Mouse (Mus musculus) heart, embryonic 14.5 days (tissue): ENCODE results near the gene Atg4d. TPM values are rescaled to one million over a fixed set of nuclear protein-coding genes. Genes with fewer than 3 reads are reported as not detected.

Experiments used
- ATAC-seq: fragments of 200-750 bp; cut with Nextera tagmentation; 2 replicates; pipeline ENCODE4 v1.8.0; 2017; ENCODE audit warnings: low read depth, moderate TSS enrichment; ENCODE audit not compliant: insufficient number of reproducible peaks, insufficient read depth, low FRiP score
- H3K27ac ChIP-seq, 2 experiments: fragments of 200-500 bp in 1 of 2; fragments of 300-500 bp in 1 of 2; sonication (generic) in 1 of 2; replicated peaks in 1 of 2; 2 replicates each; pipeline ENCODE4 v1.5.1; 2012 to 2014; ENCODE audit warnings: low read depth in 2 of 2, low read length in 2 of 2, control low read depth in 1 of 2, mild to moderate bottlenecking in 1 of 2, mixed read lengths in 1 of 2; ENCODE audit not compliant: control insufficient read depth in 1 of 2, insufficient read depth in 1 of 2
- H3K27me3 ChIP-seq: fragments of 300-500 bp; sonication (generic); 2 replicates; pipeline ENCODE4 v1.6.1; 2014; ENCODE audit warnings: mild to moderate bottlenecking, low read length, control low read depth; ENCODE audit not compliant: control insufficient read depth, insufficient read depth
- H3K36me3 ChIP-seq: fragments of 300-500 bp; sonication (generic); 2 replicates; pipeline ENCODE4 v1.6.1; 2014; ENCODE audit warnings: mild to moderate bottlenecking, control low read depth, low read length, mixed read lengths; ENCODE audit not compliant: control insufficient read depth, insufficient read depth
- H3K4me1 ChIP-seq, 2 experiments: fragments of 200-500 bp in 1 of 2; fragments of 300-500 bp in 1 of 2; sonication (generic) in 1 of 2; 2 replicates each; pipeline ENCODE4 v1.6.1; 2012 to 2014; ENCODE audit warnings: low read length in 2 of 2, control low read depth in 1 of 2, mixed read lengths in 1 of 2; ENCODE audit not compliant: control insufficient read depth in 2 of 2, insufficient read depth in 2 of 2
- H3K4me2 ChIP-seq: fragments of 300-500 bp; sonication (generic); 2 replicates; pipeline ENCODE4 v1.6.1; 2014; ENCODE audit warnings: mild to moderate bottlenecking, low read length
- H3K4me3 ChIP-seq, 2 experiments: fragments of 200-500 bp in 1 of 2; fragments of 300-500 bp in 1 of 2; sonication (generic) in 1 of 2; 2 replicates each; pipeline ENCODE4 v1.5.1; 2012 to 2014; ENCODE audit warnings: low read length in 2 of 2, mild to moderate bottlenecking in 2 of 2, control low read depth in 1 of 2, low read depth in 1 of 2, moderate library complexity in 1 of 2; ENCODE audit not compliant: control insufficient read depth in 1 of 2, insufficient read depth in 1 of 2
- H3K9ac ChIP-seq: fragments of 300-500 bp; sonication (generic); 2 replicates; pipeline ENCODE4 v1.6.1; 2014; ENCODE audit warnings: mild to moderate bottlenecking, low read length
- H3K9me3 ChIP-seq: fragments of 300-500 bp; sonication (generic); 2 replicates; pipeline ENCODE4 v1.6.1; 2016; ENCODE audit warnings: low read length, control low read depth; ENCODE audit not compliant: control insufficient read depth
- WGBS: fragments of 180-500 bp; shearing (Covaris S2); extraction: QIAGEN DNeasy Blood & Tissue Kit; methylation state at CpG from one replicate; pipeline ENCODE4 v1.1.7; 2014; 5-methylcytosine and 5-hydroxymethylcytosine counted together
- polyA plus RNA-seq: library from polyadenylated mRNA; unstranded; fragments of >200 nt; fragmentation: Nextera tagmentation; extraction: Ambion mirVana; gene quantifications from 2 replicates; pipeline ENCODE4 v1.2.1, GENCODE M21; 2014

The Atg4d gene
- polyA plus RNA-seq, 1 experiment from 2014 or later = 51.4 TPM

DNA sequence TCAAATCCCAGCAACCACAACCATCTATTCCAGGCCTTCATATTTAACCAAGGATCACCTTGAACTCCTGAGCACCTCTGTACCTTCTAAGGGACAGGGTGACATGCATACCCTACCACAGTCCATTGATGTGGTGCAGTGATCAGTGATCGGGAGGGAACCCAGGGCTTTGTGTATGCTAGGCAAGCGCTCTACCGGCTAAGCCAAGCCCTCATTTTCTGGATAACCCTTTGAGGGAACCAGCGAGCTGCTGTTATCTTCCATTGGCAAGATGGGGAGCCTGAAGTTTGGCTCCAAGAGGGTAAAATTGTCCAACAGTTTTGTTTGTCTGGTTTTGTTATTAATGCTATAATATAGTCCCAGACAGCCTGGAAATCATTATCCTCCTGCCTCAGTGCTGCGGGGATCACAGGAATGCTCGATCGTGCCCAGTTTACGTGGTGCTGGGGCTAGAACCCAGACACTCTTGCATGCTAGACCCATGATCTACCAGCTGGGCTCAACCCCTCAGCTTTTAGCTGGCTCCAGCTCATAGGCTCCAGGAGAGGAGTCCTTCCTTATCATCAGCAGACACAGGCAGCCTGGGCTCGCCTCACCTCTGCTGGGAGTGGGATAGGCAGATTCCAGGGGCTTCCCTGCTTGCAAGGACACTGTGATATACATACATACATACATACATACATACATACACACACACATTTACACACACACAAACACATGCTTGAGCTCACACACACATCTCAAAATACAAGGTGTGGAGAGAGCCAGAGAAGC, 49.5 kb downstream of the Atg4d start:
- 85% methylated on average over 9 of the region's 9 CpGs for WGBS
- Histone ChIP-seq H3K9me3 (no peaks in the 10 kb centered on the region), H3K27me3 (peaks cover 14% of the 10 kb centered on the region), H3K4me1 (no peaks in the 10 kb centered on the region), H3K4me2 (no peak overlapping the region), H3K9ac (no peak overlapping the region), H3K4me3 (no peak overlapping the region), H3K36me3 (no peaks in the 10 kb centered on the region), H3K27ac (no peak overlapping the region)
- no peak for ATAC-seq

DNA sequence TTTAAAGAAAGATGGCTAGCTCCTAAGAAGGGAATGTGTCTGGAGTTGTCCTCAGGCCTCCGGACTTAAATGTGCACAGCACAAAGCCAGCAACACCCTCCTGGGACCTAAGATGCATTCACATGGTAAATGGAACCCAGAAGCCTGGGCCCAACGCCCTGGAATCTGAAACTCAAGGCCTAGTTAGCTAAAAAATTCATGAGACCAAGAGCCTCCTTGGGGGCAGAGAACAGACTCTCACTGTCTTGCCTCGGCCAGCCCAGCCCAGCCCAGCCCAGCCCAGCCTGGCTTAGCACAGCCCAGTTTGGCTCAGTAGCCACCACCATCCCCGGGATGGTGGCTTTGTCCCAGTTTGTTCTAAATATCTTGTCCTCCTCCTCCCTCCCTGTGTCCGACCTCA, 50.3 kb downstream of the Atg4d start:
- ATAC-seq = no peak
- Histone ChIP-seq H3K9ac (no peak overlapping the region), H3K27ac (no peak overlapping the region), H3K4me1 (no peaks in the 10 kb centered on the region), H3K36me3 (no peaks in the 10 kb centered on the region), H3K4me3 (no peak overlapping the region), H3K9me3 (no peaks in the 10 kb centered on the region), H3K27me3 (peaks cover 14% of the 10 kb centered on the region), H3K4me2 (no peak overlapping the region)
- WGBS = 46% methylated on average over 5 of the region's 5 CpGs

DNA sequence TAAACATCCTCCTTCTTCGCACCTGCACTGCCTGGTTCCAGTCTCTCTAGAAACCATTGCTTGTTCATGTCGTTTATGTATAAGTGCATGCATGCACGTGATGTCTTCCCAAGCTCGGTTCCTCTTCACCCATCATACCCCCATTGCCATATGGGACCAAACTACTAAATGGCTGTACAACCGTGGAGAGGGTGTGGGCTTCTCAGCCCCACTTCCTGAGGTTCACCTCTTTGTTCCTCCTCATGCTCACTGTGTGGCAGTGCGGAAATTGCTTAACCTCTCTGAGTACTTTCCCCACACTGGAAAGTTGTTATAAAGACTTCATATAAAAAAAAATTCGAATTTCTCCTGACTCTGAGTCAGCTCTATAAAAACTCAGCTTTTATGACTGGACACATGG, 51.6 kb downstream of the Atg4d start:
- Histone ChIP-seq H3K4me3 (no peak overlapping the region), H3K36me3 (no peaks in the 10 kb centered on the region), H3K9ac (no peak overlapping the region), H3K27ac (no peak overlapping the region), H3K4me2 (no peak overlapping the region), H3K4me1 (peaks cover 2 to 7% of the 10 kb centered on the region in 2 experiments; a peak in 3 of 4 replicates), H3K27me3 (peaks cover 8% of the 10 kb centered on the region), H3K9me3 (no peaks in the 10 kb centered on the region)
- no peak for ATAC-seq
- 71% methylated on average over 7 of the region's 7 CpGs for WGBS

DNA sequence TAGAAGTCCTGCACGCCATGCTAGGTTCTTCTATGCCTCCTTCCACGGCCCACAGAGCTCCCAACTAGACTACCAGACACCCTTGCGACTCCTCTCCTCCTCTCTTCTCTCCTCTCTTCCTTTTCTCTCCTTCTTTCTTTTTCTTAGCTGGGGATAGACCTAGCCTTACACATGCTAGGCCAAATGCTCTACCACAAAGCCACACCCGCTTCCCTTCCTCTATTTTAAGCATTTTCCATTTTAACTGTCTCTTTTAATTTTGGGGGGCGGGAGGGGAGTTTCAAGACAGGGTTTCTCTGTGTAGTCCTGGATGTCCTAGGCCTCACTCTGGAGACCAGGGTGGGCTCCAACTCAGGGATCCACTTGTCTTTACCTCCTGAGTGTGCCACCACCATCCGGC, 53.7 kb downstream of the Atg4d start:
- H3K36me3 ChIP-seq = no peaks in the 10 kb centered on the region
- ATAC-seq = no peak
- 86% methylated on average over 6 of the region's 6 CpGs for WGBS
- H3K9ac ChIP-seq = no peak overlapping the region
- no peak overlapping the region for H3K4me3 ChIP-seq
- H3K4me1 ChIP-seq = peaks cover 6 to 18% of the 10 kb centered on the region in 2 experiments; a peak in 3 of 4 replicates
- H3K4me2 ChIP-seq = no peak overlapping the region
- no peaks in the 10 kb centered on the region for H3K9me3 ChIP-seq
- H3K27ac ChIP-seq = no peak overlapping the region
- H3K27me3 ChIP-seq = no peaks in the 10 kb centered on the region

DNA sequence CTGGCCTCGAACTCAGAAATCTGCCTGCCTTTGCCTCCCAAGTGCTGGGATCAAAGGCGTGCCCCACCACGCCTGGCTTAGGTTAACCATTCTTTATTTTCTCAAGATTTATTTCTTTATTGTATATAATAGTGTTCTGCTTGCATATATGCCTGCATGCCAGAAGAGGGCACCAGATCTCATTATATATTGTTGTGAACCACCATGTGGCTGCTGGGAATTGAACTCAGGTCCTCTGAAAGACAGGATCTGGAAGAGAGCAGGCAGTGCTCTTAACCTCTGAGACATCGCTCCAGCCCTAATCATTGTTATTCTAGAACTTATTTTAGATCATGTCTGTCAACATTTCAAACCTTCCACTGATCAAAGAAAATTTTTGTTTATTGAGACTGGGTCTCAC, 54.4 kb downstream of the Atg4d start:
- Histone ChIP-seq H3K4me2 (no peak overlapping the region), H3K4me3 (no peak overlapping the region), H3K27ac (no peak overlapping the region), H3K27me3 (no peaks in the 10 kb centered on the region), H3K9ac (no peak overlapping the region), H3K36me3 (no peaks in the 10 kb centered on the region), H3K4me1 (peaks cover 9 to 18% of the 10 kb centered on the region in 2 experiments; a peak in 3 of 4 replicates), H3K9me3 (no peaks in the 10 kb centered on the region)
- no peak for ATAC-seq
- WGBS = 91% methylated on average over 4 of the region's 4 CpGs

DNA sequence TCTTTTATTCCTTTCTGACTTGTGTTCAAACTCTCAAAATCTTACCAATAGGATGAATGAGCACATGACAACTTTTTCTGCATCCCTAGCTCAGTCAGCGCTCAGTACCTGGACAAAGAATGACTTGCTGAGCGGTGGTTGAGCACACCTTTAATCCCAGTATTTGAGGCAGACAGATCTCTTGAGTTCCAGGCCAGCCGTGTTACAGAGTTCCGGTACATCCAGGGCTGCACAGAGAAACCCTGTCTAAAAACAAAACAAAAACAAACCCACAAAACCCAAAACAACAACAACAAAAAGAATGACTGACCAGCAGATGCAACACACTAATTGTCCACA, 55.2 kb downstream of the Atg4d start:
- no peaks in the 10 kb centered on the region for H3K9me3 ChIP-seq
- 0 out of 4 replicates have a peak overlapping the region, but pooled peaks of 1 of the 2 experiments have one; percentile 72 for H3K27ac ChIP-seq
- no peak for ATAC-seq
- no peaks in the 10 kb centered on the region for H3K27me3 ChIP-seq
- WGBS = 23% methylated on average over 4 of the region's 4 CpGs
- H3K4me2 ChIP-seq = peak overlapping the region; percentile 95
- peaks cover 4% of the 10 kb centered on the region; the same call in 1 of the 2 replicates for H3K36me3 ChIP-seq
- H3K4me3 ChIP-seq = peak overlapping the region; percentile 63 to 79
- H3K9ac ChIP-seq = peak overlapping the region; percentile 81
- peaks cover 9 to 18% of the 10 kb centered on the region in 2 experiments; a peak in 3 of 4 replicates for H3K4me1 ChIP-seq

DNA sequence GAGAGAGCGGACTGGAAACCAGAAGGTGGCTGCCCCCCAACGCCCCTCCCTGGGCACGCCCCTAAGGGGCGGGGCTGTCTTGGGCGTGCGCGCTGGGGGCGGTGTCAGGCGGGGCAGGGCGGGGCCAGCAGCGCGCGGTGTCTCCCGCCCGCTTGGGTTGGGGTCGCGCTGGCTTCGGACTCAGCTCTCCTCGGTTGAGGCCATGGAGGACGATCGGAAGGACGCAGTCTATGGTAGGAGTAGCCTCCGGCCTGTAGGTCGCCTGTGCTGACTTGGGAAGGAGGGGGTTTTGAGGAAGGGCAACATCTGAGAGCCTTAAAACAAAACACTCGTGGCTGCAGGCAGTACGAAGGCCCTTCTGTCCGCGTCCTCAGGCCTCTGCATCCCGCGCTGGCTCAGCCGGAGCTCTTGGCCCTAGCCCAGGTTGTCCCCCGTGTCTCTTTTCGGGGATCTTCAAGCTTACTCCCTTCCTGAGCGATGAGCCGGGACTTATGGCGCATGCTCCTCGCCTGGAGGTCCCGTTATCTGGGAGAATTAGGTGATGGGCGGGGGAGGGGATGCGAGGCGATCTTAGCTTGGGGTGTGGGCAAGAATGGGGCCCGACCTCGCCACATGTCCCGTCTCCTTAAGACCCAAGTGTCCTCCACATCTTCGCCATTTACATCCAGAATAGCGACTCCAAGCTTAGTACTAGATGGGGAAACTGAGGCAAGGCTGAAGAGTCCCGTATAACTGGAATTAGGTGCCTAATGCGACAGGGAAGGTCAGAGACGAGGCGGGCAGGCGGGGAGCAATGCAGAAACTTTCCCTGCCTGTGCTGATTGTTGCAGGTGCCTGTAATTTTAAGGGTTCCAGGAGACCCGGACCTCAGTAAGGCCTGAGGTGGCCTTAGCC, 55.8 kb downstream of the Atg4d start, which contains the start of gene Slc44a2:
TSS of gene Slc44a2 (plus strand) at position 80 of the 894 bp plus-strand sequence.
- H3K27me3 ChIP-seq = no peaks in the 10 kb centered on the region
- H3K4me1 ChIP-seq = peaks cover 9 to 18% of the 10 kb centered on the region in 2 experiments; a peak in 3 of 4 replicates
- peak within 1 kb of the TSS; percentile 81 for H3K9ac ChIP-seq
- peak within 1 kb of the TSS; percentile 63 to 79 for H3K4me3 ChIP-seq
- H3K9me3 ChIP-seq = no peaks in the 10 kb centered on the region
- peak; percentile 93 for ATAC-seq
- peak within 1 kb of the TSS; percentile 95 for H3K4me2 ChIP-seq
- H3K27ac ChIP-seq = peak within 1 kb of the TSS; percentile 35 to 72
- peaks cover 4% of the 10 kb centered on the region; the same call in 1 of the 2 replicates for H3K36me3 ChIP-seq
- under 1% methylated on average over 52 of the region's 52 CpGs for WGBS
